Mouse (Mus musculus): ENCODE data around the gene Mthfr. TPM values are rescaled to one million over a fixed set of nuclear protein-coding genes. Genes with fewer than 3 reads are reported as not detected.
A peak's percentile ranks its signal among the peaks of the same experiment; 100 is the strongest.

The Mthfr gene
- polyA plus RNA-seq, 1 experiment from 2014 or later: 14.3 TPM

GRCm38 (mm10) chr4:148058218-148058819, 19.4 kb downstream of the Mthfr start:
- no peak overlapping the region for H3K4me2 ChIP-seq (ENCODE audit: low read depth, low read length)
- no peaks in the 10 kb centered on the region for H3K9me3 ChIP-seq (ENCODE audit: control insufficient read depth, low read length)
- WGBS: 91% methylated on average over 9 of the region's 9 CpGs
- H3K4me3 ChIP-seq (ENCODE audit: low read length): no peak overlapping the region
- no peak overlapping the region for H3K9ac ChIP-seq (ENCODE audit: low read depth, low read length)
- H3K4me1 ChIP-seq (ENCODE audit: control insufficient read depth, insufficient read depth, low read length): no peaks in the 10 kb centered on the region
- no peak for ATAC-seq
- H3K27ac ChIP-seq (ENCODE audit: low read length): no peak overlapping the region
- H3K27me3 ChIP-seq (replicated peaks; ENCODE audit: control insufficient read depth, insufficient read depth, low read length): no peaks in the 10 kb centered on the region
- H3K36me3 ChIP-seq (ENCODE audit: control insufficient read depth, insufficient read depth, low read length): peaks cover 21% of the 10 kb centered on the region

- Histone ChIP-seq H3K27me3 (replicated peaks; ENCODE audit: control insufficient read depth, insufficient read depth, low read length) (no peaks in the 10 kb centered on the region), H3K4me1 (ENCODE audit: control insufficient read depth, insufficient read depth, low read length) (no peaks in the 10 kb centered on the region), H3K9ac (ENCODE audit: low read depth, low read length) (no peak overlapping the region), H3K27ac (ENCODE audit: low read length) (no peak overlapping the region), H3K9me3 (ENCODE audit: control insufficient read depth, low read length) (no peaks in the 10 kb centered on the region), H3K36me3 (ENCODE audit: control insufficient read depth, insufficient read depth, low read length) (peaks cover 19% of the 10 kb centered on the region), H3K4me3 (ENCODE audit: low read length) (no peak overlapping the region), H3K4me2 (ENCODE audit: low read depth, low read length) (no peak overlapping the region)
- WGBS: 87% methylated on average over 6 of the region's 6 CpGs
- no peak for ATAC-seq
These were observed 20.1 kb downstream of the Mthfr start for GRCm38 (mm10) chr4:148058993-148059392.

GRCm38 (mm10) chr4:148060120-148061085, 21.5 kb downstream of the Mthfr start:
- peak; percentile 54; the same call in 1 of the 2 replicates for ATAC-seq
- H3K4me2 ChIP-seq (ENCODE audit: low read depth, low read length): no peak overlapping the region
- no peaks in the 10 kb centered on the region for H3K27me3 ChIP-seq (replicated peaks; ENCODE audit: control insufficient read depth, insufficient read depth, low read length)
- 52% methylated on average over 13 of the region's 13 CpGs for WGBS
- no peaks in the 10 kb centered on the region for H3K4me1 ChIP-seq (ENCODE audit: control insufficient read depth, insufficient read depth, low read length)
- no peaks in the 10 kb centered on the region for H3K9me3 ChIP-seq (ENCODE audit: control insufficient read depth, low read length)
- no peak overlapping the region for H3K27ac ChIP-seq (ENCODE audit: low read length)
- no peak overlapping the region for H3K4me3 ChIP-seq (ENCODE audit: low read length)
- no peak overlapping the region for H3K9ac ChIP-seq (ENCODE audit: low read depth, low read length)
- H3K36me3 ChIP-seq (ENCODE audit: control insufficient read depth, insufficient read depth, low read length): peaks cover 9% of the 10 kb centered on the region

- no peak overlapping the region for H3K4me2 ChIP-seq (ENCODE audit: low read depth, low read length)
- H3K27me3 ChIP-seq (replicated peaks; ENCODE audit: control insufficient read depth, insufficient read depth, low read length): no peaks in the 10 kb centered on the region
- no peak overlapping the region for H3K9ac ChIP-seq (ENCODE audit: low read depth, low read length)
- H3K36me3 ChIP-seq (ENCODE audit: control insufficient read depth, insufficient read depth, low read length): 0 out of 2 replicates have a peak, but pooled peaks cover 3% of the 10 kb centered on the region
- 0 out of 2 replicates have a peak, but pooled peaks have one; percentile 47 for ATAC-seq
- H3K4me1 ChIP-seq (ENCODE audit: control insufficient read depth, insufficient read depth, low read length): no peaks in the 10 kb centered on the region
- no peaks in the 10 kb centered on the region for H3K9me3 ChIP-seq (ENCODE audit: control insufficient read depth, low read length)
- 87% methylated on average over 9 of the region's 9 CpGs for WGBS
- no peak overlapping the region for H3K27ac ChIP-seq (ENCODE audit: low read length)
- no peak overlapping the region for H3K4me3 ChIP-seq (ENCODE audit: low read length)
These were observed 22.2 kb downstream of the Mthfr start for GRCm38 (mm10) chr4:148061086-148061480.

- no peaks in the 10 kb centered on the region for H3K36me3 ChIP-seq (ENCODE audit: control insufficient read depth, insufficient read depth, low read length)
- no peaks in the 10 kb centered on the region for H3K27me3 ChIP-seq (replicated peaks; ENCODE audit: control insufficient read depth, insufficient read depth, low read length)
- no peaks in the 10 kb centered on the region for H3K9me3 ChIP-seq (ENCODE audit: control insufficient read depth, low read length)
- H3K4me1 ChIP-seq (ENCODE audit: control insufficient read depth, insufficient read depth, low read length): no peaks in the 10 kb centered on the region
- H3K4me3 ChIP-seq (ENCODE audit: low read length): no peak overlapping the region
- WGBS: 43% methylated on average over 6 of the region's 6 CpGs
- no peak overlapping the region for H3K9ac ChIP-seq (ENCODE audit: low read depth, low read length)
- no peak overlapping the region for H3K27ac ChIP-seq (ENCODE audit: low read length)
- ATAC-seq: no peak
- no peak overlapping the region for H3K4me2 ChIP-seq (ENCODE audit: low read depth, low read length)
These were observed 27.0 kb downstream of the Mthfr start for GRCm38 (mm10) chr4:148065702-148066400.

GRCm38 (mm10) chr4:148066401-148066744, 27.5 kb downstream of the Mthfr start:
- no peak overlapping the region for H3K27ac ChIP-seq (ENCODE audit: low read length)
- H3K4me2 ChIP-seq (ENCODE audit: low read depth, low read length): no peak overlapping the region
- H3K4me3 ChIP-seq (ENCODE audit: low read length): no peak overlapping the region
- WGBS: 64% methylated on average over 9 of the region's 9 CpGs
- no peaks in the 10 kb centered on the region for H3K36me3 ChIP-seq (ENCODE audit: control insufficient read depth, insufficient read depth, low read length)
- no peak overlapping the region for H3K9ac ChIP-seq (ENCODE audit: low read depth, low read length)
- H3K9me3 ChIP-seq (ENCODE audit: control insufficient read depth, low read length): no peaks in the 10 kb centered on the region
- no peaks in the 10 kb centered on the region for H3K4me1 ChIP-seq (ENCODE audit: control insufficient read depth, insufficient read depth, low read length)
- ATAC-seq: no peak
- no peaks in the 10 kb centered on the region for H3K27me3 ChIP-seq (replicated peaks; ENCODE audit: control insufficient read depth, insufficient read depth, low read length)

- H3K36me3 ChIP-seq (ENCODE audit: control insufficient read depth, insufficient read depth, low read length): no peaks in the 10 kb centered on the region
- H3K4me3 ChIP-seq (ENCODE audit: low read length): no peak overlapping the region
- 85% methylated on average over 8 of the region's 8 CpGs for WGBS
- no peak overlapping the region for H3K27ac ChIP-seq (ENCODE audit: low read length)
- H3K9ac ChIP-seq (ENCODE audit: low read depth, low read length): no peak overlapping the region
- no peak for ATAC-seq
- H3K4me1 ChIP-seq (ENCODE audit: control insufficient read depth, insufficient read depth, low read length): no peaks in the 10 kb centered on the region
- no peaks in the 10 kb centered on the region for H3K27me3 ChIP-seq (replicated peaks; ENCODE audit: control insufficient read depth, insufficient read depth, low read length)
- H3K9me3 ChIP-seq (ENCODE audit: control insufficient read depth, low read length): no peaks in the 10 kb centered on the region
- H3K4me2 ChIP-seq (ENCODE audit: low read depth, low read length): no peak overlapping the region
These were observed 28.5 kb downstream of the Mthfr start for GRCm38 (mm10) chr4:148067346-148067745.

- H3K27me3 ChIP-seq (replicated peaks; ENCODE audit: control insufficient read depth, insufficient read depth, low read length): no peaks in the 10 kb centered on the region
- H3K36me3 ChIP-seq (ENCODE audit: control insufficient read depth, insufficient read depth, low read length): no peaks in the 10 kb centered on the region
- H3K4me2 ChIP-seq (ENCODE audit: low read depth, low read length): no peak overlapping the region
- no peaks in the 10 kb centered on the region for H3K4me1 ChIP-seq (ENCODE audit: control insufficient read depth, insufficient read depth, low read length)
- ATAC-seq: no peak
- 81% methylated on average over 9 of the region's 9 CpGs for WGBS
- no peaks in the 10 kb centered on the region for H3K9me3 ChIP-seq (ENCODE audit: control insufficient read depth, low read length)
- H3K9ac ChIP-seq (ENCODE audit: low read depth, low read length): no peak overlapping the region
- no peak overlapping the region for H3K27ac ChIP-seq (ENCODE audit: low read length)
- H3K4me3 ChIP-seq (ENCODE audit: low read length): no peak overlapping the region
These were observed 30.8 kb downstream of the Mthfr start for GRCm38 (mm10) chr4:148069602-148070218.

GRCm38 (mm10) chr4:148071508-148071907, 32.6 kb downstream of the Mthfr start:
- ATAC-seq: no peak
- no peaks in the 10 kb centered on the region for H3K27me3 ChIP-seq (replicated peaks; ENCODE audit: control insufficient read depth, insufficient read depth, low read length)

More at GRCm38 (mm10) chr4:148071508-148071907, 32.6 kb downstream of the Mthfr start:
- Histone ChIP-seq H3K36me3 (ENCODE audit: control insufficient read depth, insufficient read depth, low read length) (no peaks in the 10 kb centered on the region), H3K4me3 (ENCODE audit: low read length) (no peak overlapping the region), H3K4me2 (ENCODE audit: low read depth, low read length) (no peak overlapping the region), H3K9ac (ENCODE audit: low read depth, low read length) (no peak overlapping the region), H3K9me3 (ENCODE audit: control insufficient read depth, low read length) (no peaks in the 10 kb centered on the region), H3K27ac (ENCODE audit: low read length) (no peak overlapping the region), H3K4me1 (ENCODE audit: control insufficient read depth, insufficient read depth, low read length) (no peaks in the 10 kb centered on the region)
- WGBS: 59% methylated on average over 5 of the region's 5 CpGs

Data from intestine, embryonic 16.5 days (tissue).